8 mouse cellular contexts compared by ENCODE assay signal in genomic region chr8:72571611-72572473, GRCm38 (mm10). TPM values are rescaled to one million over a fixed set of nuclear protein-coding genes. Genes with fewer than 3 reads are reported as not detected.
A peak's percentile ranks its signal among the peaks of the same experiment; 100 is the strongest.
DNase-seq lines count a peak whose midpoint lies in the region; ATAC-seq and TF ChIP-seq lines count a peak whose summit lies in the region.

Gene Tmem38a, plus strand, starts transcription at chr8:72572055.

- no peaks in the 10 kb centered on the region for H3K27me3 ChIP-seq in embryonic facial prominence, embryonic 13.5 days
- no peaks in the 10 kb centered on the region for H3K27me3 ChIP-seq in heart, adult 2 months (ENCODE audit: control insufficient read depth, insufficient read depth, low read length)
- no peaks in the 10 kb centered on the region for H3K27me3 ChIP-seq in limb, embryonic 15.5 days
- H3K27me3 ChIP-seq in midbrain, postnatal 0 days (ENCODE audit: insufficient read depth, low read length): no peaks in the 10 kb centered on the region

- H3K79me2 ChIP-seq in heart, adult 2 months (replicated peaks; ENCODE audit: control insufficient read depth, insufficient read depth, low read length): no peaks in the 10 kb centered on the region; the same call in none of the 2 replicates

- TF ChIP-seq EP300 in heart, adult 2 months (IDR thresholded peaks at IDR 0.05; ENCODE audit: insufficient read depth, low read depth, low read length): 0 out of 2 replicates have a peak, but pooled peaks have one; percentile 9

- peak within 1 kb of the TSS; percentile 97 for H3K27ac ChIP-seq in embryonic facial prominence, embryonic 13.5 days
- H3K27ac ChIP-seq in heart, adult 2 months: peak within 1 kb of the TSS; percentile 99
- peak within 1 kb of the TSS; percentile 97 for H3K27ac ChIP-seq in limb, embryonic 15.5 days
- peak within 1 kb of the TSS; percentile 71 for H3K27ac ChIP-seq in midbrain, postnatal 0 days (ENCODE audit: low read depth, low read length)

- no peaks in the 10 kb centered on the region for H3K9me3 ChIP-seq in embryonic facial prominence, embryonic 13.5 days
- H3K9me3 ChIP-seq in limb, embryonic 15.5 days: no peaks in the 10 kb centered on the region
- no peaks in the 10 kb centered on the region for H3K9me3 ChIP-seq in midbrain, postnatal 0 days (ENCODE audit: low read length)

- peak within 1 kb of the TSS; percentile 78 for H3K9ac ChIP-seq in embryonic facial prominence, embryonic 13.5 days
- H3K9ac ChIP-seq in heart, adult 2 months (ENCODE audit: low read depth, low read length): peak within 1 kb of the TSS; percentile 81
- peak within 1 kb of the TSS; percentile 57 for H3K9ac ChIP-seq in limb, embryonic 15.5 days
- H3K9ac ChIP-seq in midbrain, postnatal 0 days (replicated peaks; ENCODE audit: low read length, poor library complexity, severe bottlenecking): peak within 1 kb of the TSS; percentile 75

- H3K36me3 ChIP-seq in embryonic facial prominence, embryonic 13.5 days: peaks cover 28% of the 10 kb centered on the region
- H3K36me3 ChIP-seq in heart, adult 2 months (ENCODE audit: control insufficient read depth, insufficient read depth, low read length): peaks cover 9% of the 10 kb centered on the region; the same call in 1 of the 2 replicates
- peaks cover 27% of the 10 kb centered on the region for H3K36me3 ChIP-seq in limb, embryonic 15.5 days
- H3K36me3 ChIP-seq in midbrain, postnatal 0 days (ENCODE audit: insufficient read depth, low read length): peaks cover 26% of the 10 kb centered on the region

- H3K4me3 ChIP-seq in embryonic facial prominence, embryonic 13.5 days: peak within 1 kb of the TSS; percentile 67
- peak within 1 kb of the TSS; percentile 77 for H3K4me3 ChIP-seq in heart, adult 2 months
- H3K4me3 ChIP-seq in limb, embryonic 15.5 days: peak within 1 kb of the TSS; percentile 69
- peak within 1 kb of the TSS; percentile 57 for H3K4me3 ChIP-seq in midbrain, postnatal 0 days (ENCODE audit: low read depth, low read length)

- WGBS in embryonic facial prominence, embryonic 13.5 days: under 1% methylated on average over 45 of the region's 45 CpGs
- under 1% methylated on average over 44 of the region's 45 CpGs for WGBS in heart, adult 2 months
- WGBS in limb, embryonic 15.5 days: under 1% methylated on average over 45 of the region's 45 CpGs
- under 1% methylated on average over 44 of the region's 45 CpGs for WGBS in midbrain, postnatal 0 days

- peak within 1 kb of the TSS; percentile 86 for H3K4me2 ChIP-seq in embryonic facial prominence, embryonic 13.5 days
- H3K4me2 ChIP-seq in limb, embryonic 15.5 days: peak within 1 kb of the TSS; percentile 90
- peak within 1 kb of the TSS; percentile 84 for H3K4me2 ChIP-seq in midbrain, postnatal 0 days (ENCODE audit: low read depth, low read length, poor library complexity, severe bottlenecking)

- intact Hi-C loops in heart, adult 2 months (cut with DNase I): loop anchor here (1.0 to 2.0 kb wide), 2 partner anchors 24 to 79 kb away; partner anchors contain the start of genes Med26 and Slc35e1

- peaks cover 22% of the 10 kb centered on the region for H3K4me1 ChIP-seq in embryonic facial prominence, embryonic 13.5 days
- peaks cover 8% of the 10 kb centered on the region for H3K4me1 ChIP-seq in heart, adult 2 months (ENCODE audit: control insufficient read depth, insufficient read depth, low read length)
- H3K4me1 ChIP-seq in limb, embryonic 15.5 days: peaks cover 20% of the 10 kb centered on the region
- H3K4me1 ChIP-seq in midbrain, postnatal 0 days (ENCODE audit: insufficient read depth, low read length): peaks cover 15% of the 10 kb centered on the region

- peak; percentile 81 for DNase-seq in 3T3-L1 (ENCODE audit: low read depth, low spot score)
- peak; percentile 53 to 68 for DNase-seq in adrenal gland, postnatal 4 days (ENCODE audit: low spot score in 2 of 2)
- peak; percentile 88 to 90 for DNase-seq in heart, adult 2 months
- DNase-seq in kidney, adult 9 months: peak; percentile 73
- peak; percentile 61 for DNase-seq in midbrain, postnatal 0 days (ENCODE audit: low spot score)
- DNase-seq in spleen, postnatal 36 days (ENCODE audit: low spot score in 2 of 2): peak; percentile 50 to 56

- ATAC-seq in embryonic facial prominence, embryonic 13.5 days (ENCODE audit: insufficient number of reproducible peaks, insufficient read depth, low FRiP score, low TSS enrichment, low read depth): peak; percentile 46; the same call in 1 of the 2 replicates
- ATAC-seq in limb, embryonic 15.5 days (ENCODE audit: insufficient number of reproducible peaks, low FRiP score, low TSS enrichment, low read depth): peak; percentile 15; the same call in 1 of the 2 replicates
- peak; percentile 39 for ATAC-seq in midbrain, postnatal 0 days (ENCODE audit: low FRiP score)

- no peak for TF ChIP-seq CTCF in heart, adult 2 months (IDR thresholded peaks at IDR 0.05)
- no peak for TF ChIP-seq CTCF in midbrain, postnatal 0 days (IDR thresholded peaks at IDR 0.05)

- peak; percentile 86 for TF ChIP-seq POLR2A in heart, adult 2 months (IDR thresholded peaks at IDR 0.05; ENCODE audit: insufficient read depth, low read depth, low read length)

RNA-seq across cellular contexts. Expression of gene Tmem38a, which starts in this region (rescaled TPM):
- total RNA-seq in adrenal gland, postnatal 4 days (2021): 10 to 100 TPM; 25.7 to 36.5 TPM
- 14.5 and 15.3 TPM in 2 replicates for polyA plus RNA-seq in embryonic facial prominence, embryonic 13.5 days (2015; fragmentation: Nextera tagmentation; extraction: Ambion mirVana)
- 100 to 1,000 TPM; 409 to 486 TPM for total RNA-seq in heart, adult 2 months (2021)
- 611 and 917 TPM in 2 replicates for polyA plus RNA-seq in heart, adult 2 months (2012; rRNA removed)
- polyA plus RNA-seq in limb, embryonic 15.5 days (2015; fragmentation: Nextera tagmentation; extraction: Ambion mirVana): 31.8 and 66.6 TPM in 2 replicates
- 64.6 and 73.7 TPM in 2 replicates for total RNA-seq in midbrain, postnatal 0 days (2014; rRNA removed)
- polyA plus RNA-seq in midbrain, postnatal 0 days (2015; fragmentation: Nextera tagmentation; extraction: Ambion mirVana): 36.7 and 44.7 TPM in 2 replicates

Comparison
In these comparisons a context has a peak if more than half of its experiments do, and no peak if none do; other contexts are left out.
1. Peak in every context shown above with its lines: DNase-seq, ATAC-seq, H3K4me3 ChIP-seq and H3K27ac ChIP-seq.